Mouse (Mus musculus): ENCODE measurements around the gene Cdc6. TPM values are rescaled to one million over a fixed set of nuclear protein-coding genes. Genes with fewer than 3 reads are reported as not detected.

The Cdc6 gene
- polyA plus RNA-seq, 1 experiment from 2014 or later: 54.7 TPM

DNA sequence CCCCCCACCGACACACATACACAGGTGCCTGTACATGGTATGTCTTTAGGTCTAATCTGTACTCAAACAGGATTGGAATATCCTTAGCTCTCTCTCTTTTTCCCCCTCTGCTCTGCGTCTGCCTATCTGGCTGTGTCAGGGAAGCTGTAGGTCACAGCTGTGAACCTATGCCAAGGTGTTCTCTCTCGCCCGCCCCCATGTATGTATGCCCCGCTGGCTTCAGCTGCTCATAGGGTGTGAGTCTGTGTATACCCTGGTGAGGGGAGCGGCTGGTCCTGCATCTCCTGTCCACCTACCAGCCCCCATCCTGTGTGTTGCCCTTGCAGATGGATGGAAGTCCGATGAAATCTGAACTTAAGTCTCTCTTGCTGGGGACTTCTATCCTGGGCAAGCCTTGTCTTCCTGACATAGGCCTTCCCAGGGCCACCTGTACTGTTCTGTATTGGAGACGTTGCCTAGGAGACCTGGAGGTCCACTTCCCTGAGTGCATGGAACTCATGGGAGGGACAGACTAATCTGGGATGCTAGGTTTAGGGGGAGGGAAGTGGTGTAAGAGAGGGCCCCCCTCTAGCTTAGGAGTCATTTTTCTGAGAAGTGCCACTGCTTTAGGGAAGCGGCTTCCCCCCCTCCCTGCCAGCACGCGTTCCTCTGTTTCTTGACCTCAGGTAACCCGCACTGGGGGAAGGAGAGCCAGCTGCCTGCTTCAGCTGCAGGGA is 41.8 kb downstream of the Cdc6 start:
- Histone ChIP-seq H3K27ac (ENCODE audit: low read depth, low read length) (no peak overlapping the region), H3K4me1 (replicated peaks; ENCODE audit: control insufficient read depth, insufficient read depth, low read length) (peaks cover 12% of the 10 kb centered on the region), H3K27me3 (ENCODE audit: control insufficient read depth, insufficient read depth, low read length) (no peaks in the 10 kb centered on the region), H3K4me2 (ENCODE audit: low read depth, low read length, severe bottlenecking) (no peak overlapping the region), H3K4me3 (ENCODE audit: low read depth, low read length) (no peak overlapping the region), H3K36me3 (ENCODE audit: control insufficient read depth, insufficient read depth, low read length) (no peaks in the 10 kb centered on the region), H3K9me3 (ENCODE audit: control insufficient read depth, low read length) (no peaks in the 10 kb centered on the region), H3K9ac (ENCODE audit: low read length) (no peak overlapping the region)
- WGBS: 66% methylated on average over 12 of the region's 12 CpGs
- DNase-seq (ENCODE audit: low spot score) (no peak), ATAC-seq (replicated peaks; ENCODE audit: low FRiP score) (no peak)

DNA sequence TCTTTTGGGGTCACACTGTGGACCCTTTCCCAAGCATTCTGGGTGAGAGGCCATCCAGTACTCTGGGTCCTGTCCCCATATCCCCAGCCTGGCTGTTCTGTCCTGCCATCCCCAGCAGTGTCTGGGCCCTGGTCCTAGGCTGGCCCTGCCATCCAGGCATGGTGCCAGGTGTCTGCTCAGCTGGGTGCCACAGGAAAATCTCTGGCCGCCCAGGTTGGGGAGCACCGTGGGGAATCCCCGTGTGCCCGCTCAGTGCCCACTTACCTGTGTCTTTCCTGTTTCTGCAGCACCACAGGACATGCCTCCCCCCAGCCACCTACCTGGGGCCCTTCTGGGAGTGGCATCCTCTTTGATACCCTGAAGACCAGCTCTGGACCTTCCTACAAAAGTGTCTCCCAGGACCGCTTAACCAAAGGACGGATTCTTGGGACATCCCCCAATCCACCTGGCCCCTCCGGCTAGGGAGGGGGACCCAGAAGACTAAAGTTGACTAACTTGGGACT is 42.4 kb downstream of the Cdc6 start:
- H3K27ac ChIP-seq (ENCODE audit: low read depth, low read length): no peak overlapping the region
- H3K4me1 ChIP-seq (replicated peaks; ENCODE audit: control insufficient read depth, insufficient read depth, low read length): peaks cover 14% of the 10 kb centered on the region

DNA sequence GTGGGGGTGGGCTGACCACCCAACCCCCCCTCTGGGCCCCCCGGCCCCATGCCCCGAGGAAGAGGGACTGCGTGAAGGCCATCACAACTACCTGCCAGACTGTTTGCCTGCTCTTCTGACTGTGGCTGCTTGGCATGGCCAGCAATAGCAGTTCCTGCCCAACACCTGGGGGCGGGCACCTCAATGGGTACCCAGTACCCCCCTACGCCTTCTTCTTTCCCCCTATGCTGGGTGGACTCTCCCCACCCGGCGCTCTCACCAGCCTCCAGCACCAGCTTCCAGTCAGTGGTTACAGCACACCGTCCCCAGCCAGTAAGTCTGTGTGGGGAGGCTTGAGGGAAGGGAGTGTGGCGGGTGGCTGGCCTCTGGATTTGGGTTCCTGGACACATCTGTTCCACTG is 42.9 kb downstream of the Cdc6 start:
- no peak for ATAC-seq (replicated peaks; ENCODE audit: low FRiP score)
- no peak for DNase-seq (ENCODE audit: low spot score)
- Histone ChIP-seq H3K4me2 (ENCODE audit: low read depth, low read length, severe bottlenecking) (no peak overlapping the region), H3K9me3 (ENCODE audit: control insufficient read depth, low read length) (no peaks in the 10 kb centered on the region), H3K27me3 (ENCODE audit: control insufficient read depth, insufficient read depth, low read length) (no peaks in the 10 kb centered on the region), H3K9ac (ENCODE audit: low read length) (no peak overlapping the region), H3K4me1 (replicated peaks; ENCODE audit: control insufficient read depth, insufficient read depth, low read length) (peaks cover 16% of the 10 kb centered on the region), H3K27ac (ENCODE audit: low read depth, low read length) (no peak overlapping the region), H3K4me3 (ENCODE audit: low read depth, low read length) (no peak overlapping the region), H3K36me3 (ENCODE audit: control insufficient read depth, insufficient read depth, low read length) (no peaks in the 10 kb centered on the region)
- WGBS: 85% methylated on average over 9 of the region's 9 CpGs

More for the DNA sequence above, 42.4 kb downstream of the Cdc6 start:
- DNase-seq (ENCODE audit: low spot score) (no peak), ATAC-seq (replicated peaks; ENCODE audit: low FRiP score) (no peak)
- Histone ChIP-seq H3K4me3 (ENCODE audit: low read depth, low read length) (no peak overlapping the region), H3K9ac (ENCODE audit: low read length) (no peak overlapping the region), H3K27me3 (ENCODE audit: control insufficient read depth, insufficient read depth, low read length) (no peaks in the 10 kb centered on the region), H3K4me2 (ENCODE audit: low read depth, low read length, severe bottlenecking) (no peak overlapping the region), H3K9me3 (ENCODE audit: control insufficient read depth, low read length) (no peaks in the 10 kb centered on the region), H3K36me3 (ENCODE audit: control insufficient read depth, insufficient read depth, low read length) (no peaks in the 10 kb centered on the region)
- WGBS: 82% methylated on average over 7 of the region's 7 CpGs

DNA sequence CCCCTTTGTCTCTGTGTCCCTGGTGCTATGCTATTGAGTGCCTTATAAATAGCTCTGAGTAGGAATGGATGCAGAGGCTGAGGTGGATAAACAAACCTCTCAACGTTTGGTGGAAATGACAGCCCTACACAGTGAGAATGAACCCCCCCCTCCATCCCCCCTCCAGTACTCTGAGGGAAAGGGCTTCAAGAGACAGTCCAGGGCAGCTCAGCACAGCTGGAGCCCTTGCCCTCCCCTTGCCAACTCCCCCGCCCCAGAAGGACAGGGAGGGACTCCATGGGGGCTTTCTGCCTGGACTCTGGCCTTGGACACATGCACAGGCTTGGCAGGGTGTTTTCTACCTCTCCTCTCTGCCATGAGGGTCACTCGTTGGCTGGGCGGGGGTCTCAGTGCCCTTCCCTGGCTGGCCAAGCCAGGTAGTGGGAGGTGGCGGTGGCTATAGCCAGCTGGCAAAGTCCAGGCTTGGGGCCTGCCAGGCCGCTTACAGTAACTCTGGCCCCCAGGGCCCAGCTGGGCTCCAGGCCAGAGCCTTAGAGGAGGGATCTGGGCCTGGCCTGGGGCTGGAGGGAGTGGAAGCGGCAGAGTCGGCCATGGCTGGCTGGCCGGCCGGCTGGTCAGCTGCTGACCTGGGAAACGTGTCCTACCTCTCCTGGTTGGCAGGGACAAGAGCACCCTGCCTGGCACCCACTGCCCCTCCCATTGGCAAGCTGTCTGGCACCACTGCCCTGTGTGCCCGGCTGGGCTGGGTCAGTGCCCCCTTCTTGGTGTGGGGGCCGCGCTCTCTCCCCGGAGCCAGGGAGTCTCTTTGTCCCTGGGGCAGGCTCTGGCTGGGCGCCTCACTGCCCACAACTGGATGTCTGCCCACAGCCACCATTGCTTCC is 43.7 kb downstream of the Cdc6 start:
- no peaks in the 10 kb centered on the region for H3K27me3 ChIP-seq (ENCODE audit: control insufficient read depth, insufficient read depth, low read length)
- H3K4me2 ChIP-seq (ENCODE audit: low read depth, low read length, severe bottlenecking): no peak overlapping the region
- no peak overlapping the region for H3K9ac ChIP-seq (ENCODE audit: low read length)
- no peak overlapping the region for H3K27ac ChIP-seq (ENCODE audit: low read depth, low read length)
- DNase-seq (ENCODE audit: low spot score): no peak
- H3K4me3 ChIP-seq (ENCODE audit: low read depth, low read length): no peak overlapping the region
- no peak for ATAC-seq (replicated peaks; ENCODE audit: low FRiP score)
- H3K4me1 ChIP-seq (replicated peaks; ENCODE audit: control insufficient read depth, insufficient read depth, low read length): peaks cover 20% of the 10 kb centered on the region
- no peaks in the 10 kb centered on the region for H3K36me3 ChIP-seq (ENCODE audit: control insufficient read depth, insufficient read depth, low read length)
- H3K9me3 ChIP-seq (ENCODE audit: control insufficient read depth, low read length): no peaks in the 10 kb centered on the region
- 72% methylated on average over 15 of the region's 16 CpGs for WGBS

DNA sequence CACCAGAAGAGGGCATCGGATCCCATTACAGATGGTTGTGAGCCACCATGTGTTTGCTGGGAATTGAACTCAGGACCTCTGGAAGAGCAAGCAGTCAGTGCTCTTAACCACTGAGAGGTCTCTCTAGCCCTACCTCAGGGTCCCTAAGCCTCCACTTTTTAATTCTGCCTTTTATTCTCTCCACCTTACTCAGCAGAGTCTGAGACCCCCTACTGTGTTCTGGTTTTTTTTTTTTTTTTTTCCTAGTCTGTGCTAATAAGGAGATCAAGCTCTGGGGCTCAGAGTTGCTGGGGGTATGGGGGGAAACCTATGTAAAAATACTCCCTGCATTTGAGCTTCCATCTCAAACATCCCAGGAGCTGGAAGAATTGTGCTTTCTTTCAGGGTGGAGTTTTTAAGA is 44.5 kb downstream of the Cdc6 start:
- Histone ChIP-seq H3K27me3 (ENCODE audit: control insufficient read depth, insufficient read depth, low read length) (no peaks in the 10 kb centered on the region), H3K4me2 (ENCODE audit: low read depth, low read length, severe bottlenecking) (no peak overlapping the region), H3K4me3 (ENCODE audit: low read depth, low read length) (no peak overlapping the region), H3K9ac (ENCODE audit: low read length) (no peak overlapping the region), H3K4me1 (replicated peaks; ENCODE audit: control insufficient read depth, insufficient read depth, low read length) (peaks cover 20% of the 10 kb centered on the region), H3K27ac (ENCODE audit: low read depth, low read length) (no peak overlapping the region), H3K36me3 (ENCODE audit: control insufficient read depth, insufficient read depth, low read length) (no peaks in the 10 kb centered on the region), H3K9me3 (ENCODE audit: control insufficient read depth, low read length) (no peaks in the 10 kb centered on the region)
- WGBS: 92% methylated on average over 1 of the region's 1 CpGs
- no peak for ATAC-seq (replicated peaks; ENCODE audit: low FRiP score)
- no peak for DNase-seq (ENCODE audit: low spot score)

DNA sequence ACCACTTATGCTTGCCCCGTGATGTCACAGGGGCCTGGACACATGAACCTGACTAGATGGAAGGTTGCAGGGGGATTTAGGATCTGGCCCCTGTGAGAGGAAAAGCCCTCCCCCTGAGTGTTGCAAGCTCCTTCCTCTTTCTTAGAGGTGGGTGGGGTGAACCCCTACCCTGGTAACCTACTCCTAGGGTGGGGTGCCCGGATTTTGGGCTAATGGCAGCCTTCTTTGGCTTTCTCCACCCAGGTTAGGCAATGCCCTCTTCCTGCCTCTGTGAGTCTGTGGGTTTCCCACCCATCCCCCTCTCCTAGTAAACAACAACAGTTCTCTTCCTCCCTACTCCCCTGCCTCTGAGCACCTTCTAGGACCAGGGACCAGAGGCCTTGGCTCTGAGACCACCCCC is 45.1 kb downstream of the Cdc6 start:
- Histone ChIP-seq H3K4me1 (replicated peaks; ENCODE audit: control insufficient read depth, insufficient read depth, low read length) (peaks cover 20% of the 10 kb centered on the region), H3K9ac (ENCODE audit: low read length) (no peak overlapping the region), H3K9me3 (ENCODE audit: control insufficient read depth, low read length) (no peaks in the 10 kb centered on the region), H3K27ac (ENCODE audit: low read depth, low read length) (no peak overlapping the region), H3K36me3 (ENCODE audit: control insufficient read depth, insufficient read depth, low read length) (no peaks in the 10 kb centered on the region), H3K4me2 (ENCODE audit: low read depth, low read length, severe bottlenecking) (no peak overlapping the region), H3K4me3 (ENCODE audit: low read depth, low read length) (no peak overlapping the region), H3K27me3 (ENCODE audit: control insufficient read depth, insufficient read depth, low read length) (no peaks in the 10 kb centered on the region)
- ATAC-seq (replicated peaks; ENCODE audit: low FRiP score) (no peak), DNase-seq (ENCODE audit: low spot score) (no peak)
- 75% methylated on average over 2 of the region's 2 CpGs for WGBS

DNA sequence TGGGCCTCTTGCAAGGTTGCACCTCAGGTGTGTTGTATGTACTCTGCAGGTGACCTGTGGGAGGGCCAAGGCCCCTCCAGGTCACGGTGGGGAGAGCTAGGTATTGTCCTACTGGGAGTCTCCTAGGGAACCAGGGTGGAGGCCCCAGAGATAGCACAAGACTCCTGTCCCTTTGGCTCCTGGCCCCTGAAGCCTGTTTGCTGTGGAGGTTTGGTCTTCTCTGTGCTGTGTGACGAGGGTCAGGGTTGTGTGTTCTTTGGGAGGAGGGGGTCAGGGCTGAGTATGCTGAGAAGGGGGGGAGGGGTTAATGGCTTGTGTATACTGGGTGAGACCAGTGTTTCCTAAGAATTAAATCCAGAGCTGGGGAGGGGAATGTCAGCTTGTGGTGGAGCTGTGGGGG is 45.8 kb downstream of the Cdc6 start:
- no peak for ATAC-seq (replicated peaks; ENCODE audit: low FRiP score)
- H3K9me3 ChIP-seq (ENCODE audit: control insufficient read depth, low read length): no peaks in the 10 kb centered on the region
- H3K4me3 ChIP-seq (ENCODE audit: low read depth, low read length): no peak overlapping the region
- no peaks in the 10 kb centered on the region for H3K36me3 ChIP-seq (ENCODE audit: control insufficient read depth, insufficient read depth, low read length)
- H3K27me3 ChIP-seq (ENCODE audit: control insufficient read depth, insufficient read depth, low read length): no peaks in the 10 kb centered on the region
- H3K27ac ChIP-seq (ENCODE audit: low read depth, low read length): no peak overlapping the region
- no peak for DNase-seq (ENCODE audit: low spot score)
- H3K9ac ChIP-seq (ENCODE audit: low read length): no peak overlapping the region
- peaks cover 20% of the 10 kb centered on the region for H3K4me1 ChIP-seq (replicated peaks; ENCODE audit: control insufficient read depth, insufficient read depth, low read length)
- no peak overlapping the region for H3K4me2 ChIP-seq (ENCODE audit: low read depth, low read length, severe bottlenecking)
- WGBS: 20% methylated on average over 2 of the region's 2 CpGs

DNA sequence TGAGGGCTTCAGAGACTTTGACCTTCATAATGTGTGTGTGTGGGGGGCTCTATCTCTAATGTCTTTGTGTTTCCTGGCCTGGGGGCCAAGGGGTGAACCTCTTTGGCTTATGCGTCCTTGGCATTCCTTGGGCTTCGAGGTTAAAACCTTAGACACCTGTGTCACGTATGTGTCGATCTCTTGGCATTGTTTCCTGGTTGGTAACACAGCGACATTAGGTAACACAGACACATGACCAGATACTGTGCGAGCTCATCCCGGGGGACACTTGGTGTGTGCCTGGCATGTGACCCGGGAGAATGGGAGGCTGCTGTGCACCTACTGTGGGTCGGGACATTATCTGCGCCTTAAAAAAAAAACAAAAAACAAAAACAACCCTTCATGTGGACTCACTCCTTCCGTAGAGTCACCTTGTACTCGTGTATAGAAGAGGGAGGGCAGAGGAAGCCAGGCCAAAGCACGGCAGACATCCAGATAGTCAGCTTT is 46.3 kb downstream of the Cdc6 start:
- Histone ChIP-seq H3K27ac (ENCODE audit: low read depth, low read length) (0 out of 2 replicates have a peak overlapping the region, but pooled peaks have one; percentile 18), H3K36me3 (ENCODE audit: control insufficient read depth, insufficient read depth, low read length) (no peaks in the 10 kb centered on the region), H3K4me2 (ENCODE audit: low read depth, low read length, severe bottlenecking) (peak overlapping the region; percentile 38; the same call in 1 of the 2 replicates), H3K4me3 (ENCODE audit: low read depth, low read length) (no peak overlapping the region), H3K9ac (ENCODE audit: low read length) (no peak overlapping the region), H3K4me1 (replicated peaks; ENCODE audit: control insufficient read depth, insufficient read depth, low read length) (peaks cover 21% of the 10 kb centered on the region), H3K9me3 (ENCODE audit: control insufficient read depth, low read length) (no peaks in the 10 kb centered on the region), H3K27me3 (ENCODE audit: control insufficient read depth, insufficient read depth, low read length) (no peaks in the 10 kb centered on the region)
- DNase-seq (ENCODE audit: low spot score) (no peak), ATAC-seq (replicated peaks; ENCODE audit: low FRiP score) (no peak)
- WGBS: 36% methylated on average over 13 of the region's 13 CpGs
